Comparison of ENCODE assay signal across 33 mouse cellular contexts in genomic region chr11:72479499-72479898, GRCm38 (mm10). TPM values are rescaled to one million over a fixed set of nuclear protein-coding genes. Genes with fewer than 3 reads are reported as not detected.
A peak's percentile ranks its signal among the peaks of the same experiment; 100 is the strongest.
DNase-seq lines count a peak whose midpoint lies in the region; ATAC-seq and TF ChIP-seq lines count a peak whose summit lies in the region.
"Had no signal": no experiment of that assay in that cellular context is flagged by ENCODE, and none has a peak within 500 bp of the region (broad histone marks: within the 10 kb centered on the region; RNA-seq: fewer than 3 reads in every experiment).

No protein-coding gene starts in this region.

- no peak overlapping the region for H3K9ac ChIP-seq in liver, embryonic 11.5 days (ENCODE audit: low read depth, low read length)
- no peak overlapping the region for H3K9ac ChIP-seq in ES-E14 (ENCODE audit: insufficient read depth, low read depth, low read length, poor library complexity, severe bottlenecking)
- no peak overlapping the region for H3K9ac ChIP-seq in liver, embryonic 13.5 days
- H3K9ac ChIP-seq: embryonic facial prominence, embryonic 13.5 days; forebrain, postnatal 0 days; heart, embryonic 13.5 days; hindbrain, embryonic 15.5 days; neural tube, embryonic 12.5 days had no signal

- no peak for DNase-seq in liver, embryonic 11.5 days (ENCODE audit: low spot score)
- DNase-seq in liver (no peak), 416B (ENCODE audit: low read depth) (peak; percentile 88), ES-E14 (ENCODE audit: low read depth, low spot score) (no peak)
- no peak for DNase-seq in liver, embryonic 13.5 days
- no peak for DNase-seq in layer of hippocampus, adult 11-12 months (ENCODE audit: low spot score)
- DNase-seq in cerebellum, adult 9-10 months = no peak
- DNase-seq: adrenal gland, postnatal 10 days; cerebellum, adult 9-11 months; forebrain, postnatal 0 days; gastrocnemius, postnatal 10 days; heart, adult 11 months; heart, postnatal 14 days; kidney, adult 11 months; kidney, postnatal 36 days; left cerebral cortex, postnatal 4 days; lung, postnatal 36 days; right cerebral cortex, adult 18-20 months; spleen, adult 18-20 months; thymus, adult 18-20 months; thymus, postnatal 25 days had no signal

- 45% methylated on average over 2 of the region's 2 CpGs for WGBS in liver, embryonic 11.5 days
- 25% methylated on average over 2 of the region's 2 CpGs for WGBS in liver, embryonic 13.5 days (ENCODE audit: insufficient replicate concordance)

- H3K27me3 ChIP-seq in liver, embryonic 11.5 days (replicated peaks; ENCODE audit: control insufficient read depth, insufficient read depth, low read length) = no peaks in the 10 kb centered on the region
- no peaks in the 10 kb centered on the region for H3K27me3 ChIP-seq in liver, embryonic 13.5 days
- H3K27me3 ChIP-seq: embryonic facial prominence, embryonic 13.5 days; heart, embryonic 13.5 days; hindbrain, embryonic 15.5 days; neural tube, embryonic 12.5 days had no signal

- peak overlapping the region; percentile 67 for H3K27ac ChIP-seq in liver, embryonic 11.5 days (ENCODE audit: low read depth, low read length)
- no peak overlapping the region for H3K27ac ChIP-seq in ES-E14 (ENCODE audit: insufficient read depth, low read depth, low read length, poor library complexity, severe bottlenecking)
- H3K27ac ChIP-seq in liver, embryonic 13.5 days = peak overlapping the region; percentile 83
- H3K27ac ChIP-seq: hindbrain, embryonic 15.5 days; neural tube, embryonic 12.5 days had no signal

- no peak for ATAC-seq in liver, embryonic 11.5 days (replicated peaks; ENCODE audit: low FRiP score)
- no peak for ATAC-seq in liver, embryonic 13.5 days (ENCODE audit: low read depth)
- ATAC-seq: forebrain, postnatal 0 days; inflammation-experienced regulatory T-cells, adult 6 months had no signal

- in situ Hi-C loops in ES-E14 (cut with MboI; ENCODE audit: low sequenced_read_pairs in 2 of 2, unreplicated experiment in 2 of 2) = no loop called here

- H3K4me2 ChIP-seq in liver, embryonic 11.5 days = peak overlapping the region; percentile 13; the same call in 1 of the 2 replicates
- no peak overlapping the region for H3K4me2 ChIP-seq in liver, embryonic 13.5 days
- H3K4me2 ChIP-seq: embryonic facial prominence, embryonic 13.5 days; heart, embryonic 13.5 days; hindbrain, embryonic 15.5 days; midbrain, embryonic 11.5 days; neural tube, embryonic 12.5 days had no signal

- no peak overlapping the region for H3K4me3 ChIP-seq in liver, embryonic 11.5 days (ENCODE audit: low read depth, low read length)
- H3K4me3 ChIP-seq in ES-E14 (ENCODE audit: insufficient read depth in 1 of 2, low read depth in 1 of 2, low read length in 2 of 2, poor library complexity in 1 of 2, severe bottlenecking in 1 of 2) = no peak overlapping the region
- no peak overlapping the region for H3K4me3 ChIP-seq in liver, embryonic 13.5 days (replicated peaks)
- H3K4me3 ChIP-seq: embryonic facial prominence, embryonic 13.5 days; heart, embryonic 13.5 days; hindbrain, embryonic 10.5 days; hindbrain, embryonic 15.5 days; myocyte; neural tube, embryonic 12.5 days had no signal

- H3K36me3 ChIP-seq in liver, embryonic 11.5 days (ENCODE audit: control insufficient read depth, insufficient read depth, low read length) = peaks cover under 1% of the 10 kb centered on the region; the same call in 1 of the 2 replicates
- no peaks in the 10 kb centered on the region for H3K36me3 ChIP-seq in ES-E14 (ENCODE audit: control insufficient read depth, insufficient read depth, low read length, poor library complexity, severe bottlenecking)
- no peaks in the 10 kb centered on the region for H3K36me3 ChIP-seq in liver, embryonic 13.5 days
- H3K36me3 ChIP-seq: embryonic facial prominence, embryonic 13.5 days; heart, embryonic 13.5 days; hindbrain, embryonic 10.5 days; hindbrain, embryonic 15.5 days; neural tube, embryonic 12.5 days had no signal

- H3K4me1 ChIP-seq in liver, embryonic 11.5 days (replicated peaks; ENCODE audit: control insufficient read depth, insufficient read depth, low read length) = peaks cover 92% of the 10 kb centered on the region
- no peaks in the 10 kb centered on the region for H3K4me1 ChIP-seq in ES-E14 (ENCODE audit: control insufficient read depth in 2 of 2, insufficient read depth in 2 of 2, low read length in 2 of 2, poor library complexity in 1 of 2)
- peaks cover 100% of the 10 kb centered on the region for H3K4me1 ChIP-seq in liver, embryonic 13.5 days (replicated peaks)

- no peaks in the 10 kb centered on the region for H3K9me3 ChIP-seq in liver, embryonic 11.5 days (ENCODE audit: control insufficient read depth, low read length)
- H3K9me3 ChIP-seq in ES-E14 (ENCODE audit: control insufficient read depth, insufficient read depth, low read depth, low read length) = no peaks in the 10 kb centered on the region
- H3K9me3 ChIP-seq in liver, embryonic 13.5 days (replicated peaks) = no peaks in the 10 kb centered on the region
- H3K9me3 ChIP-seq: embryonic facial prominence, embryonic 13.5 days; heart, embryonic 13.5 days; hindbrain, embryonic 10.5 days; hindbrain, embryonic 15.5 days; neural tube, embryonic 12.5 days had no signal

TF ChIP-seq in ES-E14, 5 proteins besides CTCF, POLR2A, EP300 and RAD21:
- TF ChIP-seq ZNF384 (IDR thresholded peaks at IDR 0.05; ENCODE audit: low read depth, low read length) (no peak), CHD2 (IDR thresholded peaks at IDR 0.05; ENCODE audit: low read depth, low read length) (no peak), ZC3H11A (IDR thresholded peaks at IDR 0.05; ENCODE audit: borderline replicate concordance, low read depth, low read length) (no peak), MAFK (IDR thresholded peaks at IDR 0.05; ENCODE audit: insufficient read depth, low read depth, low read length) (peak; percentile 55), HCFC1 (IDR thresholded peaks at IDR 0.05; ENCODE audit: borderline replicate concordance, insufficient read depth, low read length) (no peak)

RNA-seq across cellular contexts. Expression of gene Spns2, which starts 10.2 kb away (rescaled TPM):
- polyA plus RNA-seq in liver, embryonic 11.5 days (2014; fragmentation: Nextera tagmentation; extraction: Ambion mirVana) = 20.0 and 21.0 TPM in 2 replicates
- 2.4 and 3.3 TPM in 2 replicates for total RNA-seq in ES-E14 (2012; rRNA removed)
- 4.3 and 5.5 TPM in 2 replicates for polyA plus RNA-seq in liver, embryonic 13.5 days (2015; fragmentation: Nextera tagmentation; extraction: Ambion mirVana)
- polyA plus RNA-seq: inflammation-experienced regulatory T-cells, adult 6 months had no signal

RNA-seq across cellular contexts. Expression of gene Mybbp1a, which starts 38.3 kb away (rescaled TPM):
- 263 and 272 TPM in 2 replicates for polyA plus RNA-seq in liver, embryonic 11.5 days (2014; fragmentation: Nextera tagmentation; extraction: Ambion mirVana)
- total RNA-seq in ES-E14 (2012; rRNA removed) = 278 and 286 TPM in 2 replicates
- 129 and 138 TPM in 2 replicates for polyA plus RNA-seq in liver, embryonic 13.5 days (2015; fragmentation: Nextera tagmentation; extraction: Ambion mirVana)

RNA-seq across cellular contexts. Expression of gene Ggt6, which starts 44.2 kb away (rescaled TPM):
- not detected in 2 replicates for polyA plus RNA-seq in liver, embryonic 11.5 days (2014; fragmentation: Nextera tagmentation; extraction: Ambion mirVana)
- 0.98 and 1.4 TPM in 2 replicates for total RNA-seq in ES-E14 (2012; rRNA removed)
- polyA plus RNA-seq in liver, embryonic 13.5 days (2015; fragmentation: Nextera tagmentation; extraction: Ambion mirVana) = not detected in 2 replicates
- total RNA-seq: common myeloid progenitor, adult 5-6 weeks; forebrain, postnatal 0 days; left cerebral cortex, postnatal 4 days had no signal
- polyA plus RNA-seq: forebrain, embryonic 11.5 days; forebrain, postnatal 0 days; heart, embryonic 13.5 days; hindbrain, embryonic 10.5 days; hindbrain, embryonic 15.5 days; inflammation-experienced regulatory T-cells, adult 6 months; lung, embryonic 16.5 days; midbrain, embryonic 11.5 days; midbrain, postnatal 0 days; myocyte; neural tube, embryonic 12.5 days had no signal
